ENCODE assay signal across 9 mouse cellular contexts in the genomic region with DNA sequence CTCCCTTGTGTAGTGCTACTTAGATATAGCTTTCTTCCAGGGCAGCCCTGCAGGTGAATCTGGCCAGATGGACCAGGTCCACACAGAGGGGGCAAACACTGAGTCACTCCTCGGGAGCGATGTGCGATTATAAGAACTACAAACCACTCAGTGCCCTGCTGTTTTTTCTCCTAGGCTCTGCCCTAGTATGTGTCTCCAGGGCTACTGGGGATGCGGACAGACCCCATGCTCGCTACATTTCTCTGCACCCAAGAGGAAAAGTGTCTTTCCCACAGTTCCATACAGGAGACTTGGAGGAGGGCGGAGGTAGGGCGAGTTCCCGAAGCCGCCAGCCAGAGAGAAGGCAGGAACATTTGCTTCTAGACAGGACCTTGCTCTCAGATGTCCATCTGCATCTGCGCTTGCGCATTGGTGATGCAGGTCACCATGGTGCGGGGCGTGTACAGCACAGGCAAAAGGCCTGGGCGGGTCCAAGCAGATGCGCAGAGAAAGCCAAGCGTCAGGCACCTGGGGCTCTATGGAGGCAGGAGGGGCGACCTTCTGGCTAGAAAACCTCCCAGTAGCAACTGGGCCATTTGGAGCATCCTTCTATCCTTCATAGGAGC. TPM values are rescaled to one million over a fixed set of nuclear protein-coding genes. Genes with fewer than 3 reads are reported as not detected.
DNase-seq lines count a peak whose midpoint lies in the region; ATAC-seq and TF ChIP-seq lines count a peak whose summit lies in the region.
"Had no signal": no experiment of that assay in that cellular context is flagged by ENCODE, and none has a peak within 500 bp of the region (broad histone marks: within the 10 kb centered on the region; RNA-seq: fewer than 3 reads in every experiment).

No protein-coding gene starts in this region.

- H3K27ac ChIP-seq in cerebellum, adult 2 months (ENCODE audit: insufficient read depth, low read length): no peak overlapping the region
- no peak overlapping the region for H3K27ac ChIP-seq in forebrain, postnatal 0 days (ENCODE audit: low read depth, low read length)
- H3K27ac ChIP-seq in neural tube, embryonic 15.5 days (replicated peaks): peak overlapping the region; percentile 66

- no peaks in the 10 kb centered on the region for H3K4me1 ChIP-seq in cerebellum, adult 2 months (ENCODE audit: control insufficient read depth, insufficient read depth, low read length)
- H3K4me1 ChIP-seq in forebrain, postnatal 0 days (ENCODE audit: insufficient read depth): 0 out of 2 replicates have a peak, but pooled peaks cover 13% of the 10 kb centered on the region
- peaks cover 33% of the 10 kb centered on the region for H3K4me1 ChIP-seq in neural tube, embryonic 15.5 days

- DNase-seq in cerebellum, adult 11 months: no peak
- DNase-seq in cerebellum, adult 2 months: peak; percentile 53 to 70
- DNase-seq in forebrain, postnatal 0 days: peak; percentile 69
- peak; percentile 63 to 79 for DNase-seq in left cerebral cortex, adult 18-20 months (ENCODE audit: low spot score in 2 of 2)
- no peak for DNase-seq in gastrocnemius, adult 8-10 months (ENCODE audit: low spot score in 2 of 2)
- DNase-seq in kidney, adult 11 months: no peak

- H3K27me3 ChIP-seq in cerebellum, adult 2 months (ENCODE audit: control insufficient read depth, insufficient read depth, low read length): no peaks in the 10 kb centered on the region; the same call in 1 of the 2 replicates
- no peaks in the 10 kb centered on the region for H3K27me3 ChIP-seq in forebrain, postnatal 0 days (ENCODE audit: insufficient read depth, low read length)
- 0 out of 2 replicates have a peak, but pooled peaks cover 6% of the 10 kb centered on the region for H3K27me3 ChIP-seq in neural tube, embryonic 15.5 days (replicated peaks)

- TF ChIP-seq CTCF in cerebellum, adult 2 months (IDR thresholded peaks at IDR 0.05; ENCODE audit: borderline replicate concordance, insufficient read depth, low read depth, low read length): no peak
- TF ChIP-seq CTCF in forebrain, postnatal 0 days (IDR thresholded peaks at IDR 0.05; ENCODE audit: low read depth): no peak

- no peak for TF ChIP-seq POLR2A in cerebellum, adult 2 months (IDR thresholded peaks at IDR 0.05; ENCODE audit: borderline replicate concordance, insufficient read depth, low read length)

- peak; percentile 38; the same call in 1 of the 2 replicates for ATAC-seq in cerebellum, adult (ENCODE audit: insufficient number of reproducible peaks, low FRiP score, low TSS enrichment)
- ATAC-seq in forebrain, postnatal 0 days: peak; percentile 47
- ATAC-seq in neural tube, embryonic 15.5 days (ENCODE audit: low FRiP score): peak; percentile 81

- H3K36me3 ChIP-seq in forebrain, postnatal 0 days (ENCODE audit: insufficient read depth): no peaks in the 10 kb centered on the region
- H3K36me3 ChIP-seq in neural tube, embryonic 15.5 days: no peaks in the 10 kb centered on the region

- H3K4me2 ChIP-seq in forebrain, postnatal 0 days (ENCODE audit: low read depth): peak overlapping the region; percentile 77
- peak overlapping the region; percentile 91 for H3K4me2 ChIP-seq in neural tube, embryonic 15.5 days

- peak overlapping the region; percentile 49 for H3K9ac ChIP-seq in forebrain, postnatal 0 days
- H3K9ac ChIP-seq in neural tube, embryonic 15.5 days (replicated peaks): peak overlapping the region; percentile 63

- under 1% methylated on average over 17 of the region's 17 CpGs for WGBS in cerebellum, adult 2 months
- 2% methylated on average over 17 of the region's 17 CpGs for WGBS in forebrain, postnatal 0 days
- 1% methylated on average over 17 of the region's 17 CpGs for WGBS in neural tube, embryonic 15.5 days

- no peaks in the 10 kb centered on the region for H3K9me3 ChIP-seq in forebrain, postnatal 0 days (ENCODE audit: low read length)
- no peaks in the 10 kb centered on the region for H3K9me3 ChIP-seq in neural tube, embryonic 15.5 days (replicated peaks)

- H3K4me3 ChIP-seq in cerebellum, adult 2 months (replicated peaks; ENCODE audit: insufficient read depth, low read depth, low read length): peak overlapping the region; percentile 54
- H3K4me3 ChIP-seq in forebrain, postnatal 0 days (ENCODE audit: low read depth, low read length): peak overlapping the region; percentile 36
- peak overlapping the region; percentile 74 for H3K4me3 ChIP-seq in neural tube, embryonic 15.5 days (replicated peaks)

RNA-seq across cellular contexts. Expression of a gene that starts 2.5 kb away (rescaled TPM):
- polyA plus RNA-seq in cerebellum, adult 2 months (2012; rRNA removed): 5.4 and 6.0 TPM in 2 replicates
- total RNA-seq in forebrain, postnatal 0 days (2014; rRNA removed): 17.7 and 27.1 TPM in 2 replicates
- polyA plus RNA-seq in forebrain, postnatal 0 days (2015; fragmentation: Nextera tagmentation; extraction: Ambion mirVana): 2.6 and 4.0 TPM in 2 replicates
- 10 to 100 TPM; 23.6 to 24.2 TPM for total RNA-seq in left cerebral cortex, adult 18-20 months (2021)
- 14.2 and 17.4 TPM in 2 replicates for polyA plus RNA-seq in neural tube, embryonic 15.5 days (2015; fragmentation: Nextera tagmentation; extraction: Ambion mirVana)
- under 1 TPM; 0.04 to 0.54 (median 0.33) TPM for total RNA-seq in gastrocnemius, adult 8-10 months (2022)
- total RNA-seq: neutrophil, adult 5-6 weeks had no signal

Comparison
In these comparisons a context has a peak if more than half of its experiments do, and no peak if none do; other contexts are left out.
1. DNase-seq: peak in cerebellum, adult 2 months (2 of 2), forebrain, postnatal 0 days (single experiment) and left cerebral cortex, adult 18-20 months (2 of 2); none in cerebellum, adult 11 months (single experiment), gastrocnemius, adult 8-10 months (0 of 2) and kidney, adult 11 months (single experiment).
2. RNA of a gene that starts 2.5 kb away (total RNA-seq): 17.7 to 27.1 TPM in forebrain, postnatal 0 days and 23.6 to 24.2 TPM in left cerebral cortex, adult 18-20 months; 0.04 to 0.54 TPM in gastrocnemius, adult 8-10 months; every median in the first group is over 10 times any median in the second.
3. Peak in every context shown above with its lines, with median percentiles within 50 percentile points of each other: ATAC-seq and H3K4me3 ChIP-seq.